Mouse (Mus musculus) telencephalon, adult 2 months (tissue): Measurements from ENCODE around the gene Hk2.
A peak's percentile ranks its signal among the peaks of the same experiment; 100 is the strongest.

Experiments used
- DNase-seq: peaks from one replicate; pipeline ENCODE4 v3.0.0-alpha.2; 2011; ENCODE audit warnings: low read depth, low spot score

The Hk2 gene

GRCm38 (mm10) chr6:82770286-82770685, 4.0 kb downstream of the Hk2 start:
- DNase-seq = no peak

- DNase-seq = no peak
Measured at GRCm38 (mm10) chr6:82769704-82770103, 4.5 kb downstream of the Hk2 start.

GRCm38 (mm10) chr6:82767734-82768586, 6.3 kb downstream of the Hk2 start:
- DNase-seq = no peak

GRCm38 (mm10) chr6:82766636-82767035, 7.6 kb downstream of the Hk2 start:
- DNase-seq = no peak

- no peak for DNase-seq
Measured at GRCm38 (mm10) chr6:82765261-82765660, 9.0 kb downstream of the Hk2 start.

- DNase-seq = peak; percentile 26
Measured at GRCm38 (mm10) chr6:82763871-82764503, 10.3 kb downstream of the Hk2 start.

GRCm38 (mm10) chr6:82762728-82763127, 11.5 kb downstream of the Hk2 start:
- no peak for DNase-seq

GRCm38 (mm10) chr6:82760749-82761357, 13.4 kb downstream of the Hk2 start:
- DNase-seq = no peak

GRCm38 (mm10) chr6:82759241-82759640, 15.0 kb downstream of the Hk2 start:
- no peak for DNase-seq

- DNase-seq = no peak
Measured at GRCm38 (mm10) chr6:82756799-82757210, 17.4 kb downstream of the Hk2 start.

- no peak for DNase-seq
Measured at GRCm38 (mm10) chr6:82756216-82756615, 18.0 kb downstream of the Hk2 start.

GRCm38 (mm10) chr6:82755338-82755737, 18.9 kb downstream of the Hk2 start:
- no peak for DNase-seq

GRCm38 (mm10) chr6:82754769-82755168, 19.5 kb downstream of the Hk2 start:
- DNase-seq = no peak

- no peak for DNase-seq
Measured at GRCm38 (mm10) chr6:82753638-82754361, 20.5 kb downstream of the Hk2 start.

- no peak for DNase-seq
Measured at GRCm38 (mm10) chr6:82753061-82753460, 21.2 kb downstream of the Hk2 start.

- DNase-seq = no peak
Measured at GRCm38 (mm10) chr6:82751791-82752190, 22.5 kb downstream of the Hk2 start.

GRCm38 (mm10) chr6:82751031-82751430, 23.2 kb downstream of the Hk2 start:
- no peak for DNase-seq

- no peak for DNase-seq
Measured at GRCm38 (mm10) chr6:82750063-82750462, 24.2 kb downstream of the Hk2 start.

GRCm38 (mm10) chr6:82748106-82748672, 26.1 kb downstream of the Hk2 start:
- no peak for DNase-seq

- no peak for DNase-seq
Measured at GRCm38 (mm10) chr6:82747085-82747484, 27.2 kb downstream of the Hk2 start.

GRCm38 (mm10) chr6:82744553-82744952, 29.7 kb downstream of the Hk2 start:
- DNase-seq = no peak

GRCm38 (mm10) chr6:82741518-82741880, 32.8 kb downstream of the Hk2 start:
- no peak for DNase-seq
